Mouse (Mus musculus): ENCODE data around the gene Nubpl.

DNA sequence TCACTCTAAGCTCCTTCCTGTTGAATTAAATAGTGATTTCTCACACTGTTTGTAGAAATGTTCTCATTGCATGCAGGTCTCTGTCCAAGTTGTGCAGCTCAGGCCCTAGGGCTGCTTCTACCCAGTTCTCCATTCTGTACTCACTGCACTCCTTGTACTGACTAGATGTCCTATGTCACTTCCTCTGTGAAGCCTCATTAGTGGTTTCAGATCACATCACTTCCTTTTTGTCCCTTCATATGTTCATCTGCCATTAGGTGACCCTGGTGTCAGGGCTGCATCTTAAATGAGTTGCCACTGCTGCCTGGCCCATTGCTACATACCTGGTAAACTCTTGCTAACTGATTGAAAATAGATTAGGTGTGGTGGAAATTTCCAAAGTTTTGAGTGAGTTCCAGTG lies 22.7 kb downstream of the Nubpl start:
- TF ChIP-seq CTCF (IDR thresholded peaks at IDR 0.05; ENCODE audit: control insufficient read depth, insufficient read depth, insufficient read length) (no peak), MYOG (IDR thresholded peaks at IDR 0.05; ENCODE audit: control insufficient read depth, extremely low read depth, insufficient read length) (no peak)

Measured in C2C12 (cell line).